Mouse (Mus musculus) common myeloid progenitor, adult 5-6 weeks (primary cell): ENCODE results near the gene Cdk14. TPM values are rescaled to one million over a fixed set of nuclear protein-coding genes. Genes with fewer than 3 reads are reported as not detected.
"Not testable (repeated sequence)": the region's sequence is repeated elsewhere in the genome, so short reads cannot be mapped to it uniquely, and the experiment has no call there.

Source experiments
- ATAC-seq: replicated peaks from 2 replicates; pipeline ENCODE4 v1.8.0; 2016; ENCODE audit warnings: low read depth, mild to moderate bottlenecking, moderate TSS enrichment, inconsistent platforms; ENCODE audit not compliant: poor library complexity, severe bottlenecking
- total RNA-seq: library from RNA; stranded (forward); fragments of 200-1000, 187-1606 nt; gene quantifications from 2 replicates; pipeline ENCODE4 v1.2.3, GENCODE M21; 2017

Gene Cdk14
- total RNA-seq, 1 experiment from 2014 or later, result 1.6 TPM

DNA sequence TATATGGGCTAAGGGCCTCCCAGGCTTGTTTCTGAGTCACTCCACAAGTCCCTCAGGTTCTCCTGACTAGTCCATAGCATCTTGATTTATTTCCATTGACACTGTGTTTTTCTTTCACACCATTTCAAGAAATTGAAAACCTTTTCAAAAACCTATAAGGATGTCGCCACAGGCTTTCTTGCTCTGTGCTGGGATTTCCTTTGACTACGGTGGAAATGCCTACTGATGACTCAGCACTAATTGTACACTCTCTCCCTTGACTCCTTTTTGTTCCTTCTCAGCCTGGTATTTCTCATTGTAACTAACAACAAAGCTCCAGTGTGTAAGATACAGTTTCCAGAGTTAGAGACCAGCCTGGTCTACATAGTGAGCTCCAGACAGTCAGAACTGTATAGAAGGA lies 144.8 kb downstream of the Cdk14 start:
- peak; percentile 39; the same call in 1 of the 2 replicates for ATAC-seq

DNA sequence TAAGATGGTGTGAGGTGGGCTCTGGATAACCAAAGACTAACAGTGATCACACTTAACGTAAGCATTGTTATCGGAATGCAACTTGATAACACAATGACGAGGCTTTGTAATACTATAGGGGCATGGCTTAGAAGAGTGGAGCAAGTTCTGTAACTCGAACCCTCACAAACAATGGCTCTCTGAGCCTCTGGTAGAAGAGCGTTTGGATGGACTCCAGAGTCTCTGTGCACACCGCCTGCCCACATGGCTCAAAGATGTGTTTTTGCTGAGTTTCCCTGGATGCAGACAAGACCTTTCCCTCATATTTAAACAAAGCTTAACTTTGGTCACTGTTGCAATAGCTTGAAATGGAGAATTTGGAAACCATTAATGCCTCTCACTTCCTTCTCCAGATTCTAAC lies 145.8 kb downstream of the Cdk14 start:
- no peak for ATAC-seq

DNA sequence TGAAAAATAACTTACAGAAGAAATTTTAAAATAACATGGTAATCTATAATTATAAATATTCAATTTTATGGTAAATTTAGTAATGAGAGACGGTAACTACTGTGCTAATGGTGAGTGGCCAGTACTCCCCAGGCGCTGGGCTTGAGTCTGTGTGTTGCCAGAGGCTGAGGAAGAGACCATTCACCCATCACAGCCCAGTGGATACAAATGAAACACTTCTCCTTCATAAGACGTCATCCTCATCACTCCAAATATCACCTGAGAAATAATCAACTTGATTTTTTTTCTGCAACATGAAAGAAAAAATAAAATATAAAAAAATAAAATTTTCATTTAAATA lies 153.4 kb downstream of the Cdk14 start:
- ATAC-seq, result 0 out of 2 replicates have a peak, but pooled peaks have one; percentile 20

DNA sequence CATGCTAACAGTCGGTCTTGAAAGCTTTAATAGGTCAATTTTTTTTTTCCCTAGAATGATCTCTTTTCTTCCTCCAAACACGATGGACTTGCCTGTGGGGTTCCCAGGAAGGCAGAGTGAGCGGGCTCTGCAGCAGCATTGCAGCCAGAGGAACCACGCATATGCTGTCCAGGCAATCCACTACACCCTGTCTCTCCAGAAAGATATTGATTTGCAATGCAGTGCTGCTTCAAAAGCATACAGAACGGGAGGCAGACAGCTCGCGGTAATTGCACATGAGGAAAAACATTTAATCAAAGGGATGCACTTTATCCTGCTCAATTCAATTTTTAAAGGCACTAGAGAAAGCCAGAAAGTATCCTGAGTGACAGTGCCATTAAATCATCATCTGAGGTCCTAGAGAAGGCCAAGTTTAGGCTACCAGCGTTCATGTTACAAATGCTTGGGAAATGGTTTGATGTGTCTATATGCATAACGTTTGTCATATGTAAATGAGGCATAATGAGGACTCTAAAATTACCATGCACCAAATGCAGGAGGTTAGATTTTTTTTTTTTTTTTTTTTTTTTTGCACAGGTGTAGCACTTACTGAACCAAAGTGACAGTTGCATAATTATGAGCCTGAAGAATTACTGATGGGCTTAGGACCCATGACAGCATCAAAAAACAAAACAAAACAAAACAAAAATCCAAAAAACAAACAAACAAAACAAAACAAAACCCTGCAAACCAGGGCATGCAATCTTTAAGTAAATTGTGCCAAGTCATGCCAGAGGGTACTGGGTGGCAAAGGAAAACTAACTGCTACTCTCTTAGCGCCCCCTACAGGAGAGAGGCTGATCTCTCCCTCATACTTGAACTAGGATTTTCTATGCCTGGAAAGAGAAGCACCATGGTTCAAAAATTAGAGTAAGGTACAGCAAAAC lies 154.0 kb downstream of the Cdk14 start:
- ATAC-seq, result peak; percentile 99

DNA sequence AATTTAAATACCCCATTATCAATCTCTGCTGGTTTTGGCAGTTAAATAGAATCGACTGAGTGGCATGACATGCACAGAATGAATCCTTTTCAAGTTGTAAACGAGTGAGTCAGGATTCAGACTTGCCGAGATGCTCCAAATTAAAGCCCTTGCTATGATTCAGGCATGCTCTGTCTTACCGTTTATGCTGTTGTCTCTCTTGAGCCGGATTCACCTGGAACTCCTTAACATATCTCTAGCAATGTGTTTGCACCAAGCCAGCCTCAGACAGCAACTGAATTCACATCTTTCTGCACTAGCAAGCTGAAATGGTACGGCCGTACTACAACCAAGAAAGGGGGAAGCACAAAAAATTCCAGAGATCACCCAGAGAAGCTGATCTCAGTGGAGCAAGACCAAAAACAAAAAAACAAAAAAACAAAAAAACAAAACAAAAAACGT lies 154.7 kb downstream of the Cdk14 start:
- no peak for ATAC-seq

DNA sequence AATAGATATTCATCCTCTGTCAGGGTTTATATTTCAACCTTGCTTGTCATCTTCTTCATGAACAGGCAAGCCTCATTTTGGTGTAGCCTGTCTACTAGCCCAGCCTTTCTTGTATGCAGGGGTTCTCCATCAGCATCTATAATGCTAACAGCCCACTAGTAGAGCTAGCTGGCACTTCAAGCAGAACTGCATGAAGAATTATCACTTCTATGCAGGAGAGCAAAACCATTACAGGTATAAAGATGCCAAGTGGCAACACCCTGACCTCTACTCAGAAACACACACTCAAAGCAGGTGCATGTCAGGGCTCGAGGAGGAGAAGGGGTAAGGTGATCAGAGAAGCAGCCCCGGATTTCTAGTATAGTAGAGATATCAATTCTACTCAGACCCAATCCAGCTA lies 155.4 kb downstream of the Cdk14 start:
- ATAC-seq, result no peak

DNA sequence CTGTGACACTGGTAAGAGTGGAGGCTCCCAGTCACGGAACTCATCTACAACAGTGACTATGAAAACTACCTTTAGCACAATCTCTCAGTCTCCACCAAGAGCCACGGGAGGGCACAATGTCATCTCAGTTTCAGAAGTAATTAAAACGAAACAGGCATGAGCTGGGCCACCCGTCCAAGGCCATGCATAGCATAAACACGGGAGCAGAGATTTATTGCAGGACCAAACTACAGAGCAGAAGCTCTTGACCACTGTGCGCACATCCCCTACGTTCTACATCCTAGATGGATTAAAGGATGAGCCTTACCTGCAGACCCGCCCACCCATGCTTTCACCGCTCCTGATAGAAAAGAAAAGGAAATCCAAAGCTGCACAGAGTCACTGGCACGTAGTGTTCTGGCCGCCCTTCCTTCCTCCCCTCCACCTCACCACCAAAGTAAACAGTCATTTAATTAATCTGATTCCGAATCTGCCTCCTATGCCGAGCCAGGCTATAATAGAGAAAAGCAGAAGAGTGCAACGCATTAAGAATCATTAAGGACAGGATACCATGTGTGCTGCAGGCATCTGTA lies 158.3 kb downstream of the Cdk14 start:
- ATAC-seq, result no peak

DNA sequence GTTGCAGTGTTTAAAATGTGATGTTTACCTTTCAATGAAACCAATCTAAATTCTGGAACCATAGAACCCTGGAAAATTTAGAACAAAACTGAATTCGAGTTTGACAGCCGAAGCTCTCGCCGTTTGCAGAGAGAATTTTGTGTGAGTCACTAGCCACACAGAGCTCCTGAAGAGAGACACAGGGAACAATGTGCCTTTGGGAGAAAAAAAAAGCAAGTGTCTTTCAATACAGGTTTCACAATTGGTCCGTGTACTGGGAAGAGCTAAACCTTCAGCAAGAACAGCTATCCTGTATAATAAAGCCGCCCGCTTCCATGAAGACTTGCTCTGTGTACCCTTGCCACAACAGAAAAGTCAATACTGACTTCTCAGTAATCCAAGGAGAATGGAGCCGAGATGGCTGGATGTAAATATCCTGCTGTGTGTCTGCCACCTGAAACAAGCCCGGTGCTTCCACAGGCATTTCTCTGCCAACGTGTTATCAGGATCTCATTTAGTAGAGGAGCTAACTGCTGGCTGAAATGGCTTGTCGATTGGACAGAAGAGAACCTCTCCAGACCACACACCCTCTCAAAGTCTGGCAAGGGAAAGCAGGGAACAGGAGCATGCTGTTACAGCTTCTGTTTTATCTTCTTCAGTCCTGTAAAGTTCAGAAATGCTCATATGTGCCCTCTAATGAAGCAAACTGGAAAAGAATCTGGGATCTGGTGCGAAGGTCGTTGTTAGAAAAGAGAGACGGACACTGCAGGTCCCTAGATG lies 159.0 kb downstream of the Cdk14 start:
- no peak for ATAC-seq

DNA sequence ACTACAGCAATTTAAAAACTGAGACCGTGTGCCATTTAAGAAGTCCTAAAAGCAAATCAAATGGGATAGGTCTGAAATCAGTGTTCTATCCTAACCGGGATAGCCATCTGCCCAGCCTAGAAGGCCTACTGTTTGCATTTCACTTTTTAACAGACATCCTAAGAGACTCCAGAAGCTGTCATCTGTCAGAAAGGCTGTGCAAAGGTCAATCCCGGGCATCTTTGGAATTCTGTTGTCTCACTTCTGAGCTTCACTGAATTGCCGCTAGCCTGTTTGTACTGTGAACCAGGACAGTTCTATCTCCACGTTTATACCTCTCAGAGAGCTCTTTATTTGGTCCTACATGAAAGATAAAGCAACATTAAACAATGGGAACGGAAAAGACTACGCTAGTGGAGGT lies 159.8 kb downstream of the Cdk14 start:
- ATAC-seq, result no peak

DNA sequence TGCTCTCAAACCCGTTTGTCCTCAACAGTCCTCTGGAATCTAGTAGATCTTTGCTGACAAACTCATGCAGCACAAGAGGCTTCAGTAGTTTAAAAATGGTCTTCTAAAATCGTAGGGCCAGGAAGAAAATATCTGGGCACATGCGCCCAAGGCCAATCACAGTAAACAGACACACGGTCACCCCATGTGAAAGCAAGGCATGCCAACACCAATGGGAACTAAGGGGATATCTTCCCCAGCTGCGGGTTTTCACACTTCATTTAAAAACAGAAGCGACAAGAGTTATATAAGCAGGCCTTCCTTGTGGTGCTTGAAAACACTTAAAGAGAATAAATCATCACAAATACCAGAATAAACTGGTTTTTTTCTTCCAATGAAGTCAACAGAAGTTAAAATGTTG lies 165.7 kb downstream of the Cdk14 start:
- ATAC-seq, result no peak

DNA sequence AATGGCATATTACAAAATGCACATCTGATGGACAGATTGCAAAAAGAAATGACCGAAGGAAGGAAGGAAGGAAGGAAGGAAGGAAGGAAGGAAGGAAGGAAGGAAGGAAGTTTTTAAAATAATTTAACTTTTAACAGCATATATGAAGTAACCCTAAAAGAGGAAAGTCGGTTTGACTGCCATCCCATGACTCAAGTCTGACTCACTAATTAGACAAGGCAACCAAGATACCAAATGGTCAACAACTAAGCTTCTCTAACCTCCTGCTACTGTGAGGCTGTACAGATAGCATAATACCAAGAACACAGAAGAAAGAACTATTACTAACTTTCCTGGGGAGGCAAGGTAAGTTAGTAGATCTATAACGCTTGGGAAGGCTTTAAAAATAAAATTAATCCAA lies 166.9 kb downstream of the Cdk14 start:
- ATAC-seq, result no peak

DNA sequence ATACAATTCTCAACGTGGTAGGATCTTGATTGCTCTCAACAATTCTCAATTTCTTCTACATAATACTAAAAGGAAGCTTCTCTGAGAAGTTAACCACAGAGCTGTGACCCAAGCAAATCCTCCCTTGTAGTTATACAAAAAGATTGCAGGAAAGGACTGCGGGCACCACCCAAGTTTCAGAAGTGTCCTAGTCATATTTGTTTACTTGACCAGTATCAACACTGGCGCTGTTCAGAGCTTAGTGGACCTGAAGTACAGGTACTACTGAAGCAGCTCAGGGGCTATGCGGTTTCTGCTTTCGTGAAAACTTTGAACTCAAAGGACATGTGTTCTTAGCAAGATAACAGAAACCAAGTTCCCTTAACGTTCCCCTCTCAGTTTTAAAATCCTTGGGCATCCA lies 172.4 kb downstream of the Cdk14 start:
- ATAC-seq, result no peak

DNA sequence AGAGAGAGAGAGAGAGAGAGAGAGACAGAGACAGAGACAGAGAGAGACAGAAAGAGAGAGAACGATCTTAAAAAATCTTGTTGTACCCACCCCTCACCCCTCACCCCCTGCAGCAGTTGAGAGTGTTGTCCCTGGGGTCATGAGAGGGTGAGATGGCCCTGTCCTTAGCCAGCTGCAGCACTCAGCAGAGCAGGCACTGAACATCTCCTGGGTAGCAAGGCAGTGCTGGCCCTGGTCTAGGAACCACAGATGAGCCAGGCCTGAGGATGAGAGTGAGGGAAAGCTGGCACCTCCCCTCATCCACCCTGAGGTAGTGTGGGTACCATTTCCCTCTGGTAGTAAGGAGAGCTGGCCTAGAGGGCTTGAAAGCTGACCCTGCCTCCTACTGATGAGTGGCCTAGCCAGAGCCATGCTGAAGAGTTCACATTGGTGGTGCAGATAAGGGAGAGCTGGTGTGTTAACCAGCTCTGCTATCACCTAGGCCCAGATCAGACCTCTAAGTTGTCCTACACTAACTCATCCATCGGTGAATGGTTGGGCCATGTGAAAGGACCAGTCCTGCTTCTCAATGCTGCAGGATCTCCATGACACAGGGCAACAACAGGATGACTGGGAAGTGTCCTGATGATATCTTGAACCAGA lies 173.5 kb downstream of the Cdk14 start:
- no peak for ATAC-seq

DNA sequence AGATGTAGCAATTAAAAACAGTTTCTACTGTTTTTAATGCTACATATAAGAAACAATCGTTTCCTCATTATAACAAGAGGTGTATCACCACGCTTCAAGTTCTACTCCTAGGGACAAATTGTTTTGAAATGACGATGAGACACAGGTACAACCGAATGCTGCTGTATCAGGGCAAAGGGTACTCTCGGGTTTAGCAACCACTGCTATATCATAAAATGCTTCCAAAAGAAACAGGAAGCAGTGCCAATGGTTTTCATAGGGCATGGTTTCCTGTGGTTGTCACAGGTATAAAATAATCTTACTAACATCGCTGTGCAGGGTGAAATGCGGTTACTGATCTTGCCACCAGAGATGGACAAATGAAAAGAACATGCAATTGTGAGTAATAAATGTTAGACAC lies 174.9 kb downstream of the Cdk14 start:
- ATAC-seq, result no peak

DNA sequence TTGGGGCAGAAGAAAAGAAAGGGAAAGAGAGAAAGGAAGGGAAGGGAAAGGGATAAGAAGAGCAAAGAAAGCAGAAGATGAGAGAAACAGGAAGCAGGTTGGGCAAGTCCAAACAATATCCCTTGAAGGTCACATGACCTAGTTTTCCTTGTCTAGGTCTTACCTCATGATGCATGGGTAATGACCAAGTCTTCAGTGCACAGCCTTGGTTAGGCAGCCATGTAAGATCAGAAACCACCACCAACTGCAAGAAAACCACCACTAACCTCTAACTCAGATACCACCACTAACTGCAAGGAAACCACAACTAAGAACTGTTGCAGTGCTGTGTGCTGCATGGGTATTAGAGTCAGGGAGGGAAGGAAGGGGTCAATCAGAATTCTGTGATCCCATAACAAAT lies 176.5 kb downstream of the Cdk14 start:
- ATAC-seq, result peak; percentile 87

DNA sequence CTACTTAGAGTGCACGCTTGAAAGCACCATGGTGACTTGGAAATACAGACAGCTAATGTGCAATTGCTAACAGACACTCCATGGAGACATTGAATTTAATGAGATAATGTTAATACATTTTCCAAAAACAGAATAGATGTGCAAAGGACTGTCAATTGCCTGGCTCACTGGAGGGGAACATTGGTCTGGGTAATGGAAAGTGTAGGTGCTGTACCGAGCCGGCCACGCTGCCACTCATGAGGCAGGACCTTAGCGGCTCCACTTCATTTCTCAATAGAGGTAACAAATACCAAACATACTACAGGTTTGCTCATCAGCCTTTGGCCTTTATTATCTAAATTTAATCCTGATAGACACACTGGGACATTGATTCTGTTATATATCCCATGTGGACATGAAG lies 177.4 kb downstream of the Cdk14 start:
- ATAC-seq, result no peak

DNA sequence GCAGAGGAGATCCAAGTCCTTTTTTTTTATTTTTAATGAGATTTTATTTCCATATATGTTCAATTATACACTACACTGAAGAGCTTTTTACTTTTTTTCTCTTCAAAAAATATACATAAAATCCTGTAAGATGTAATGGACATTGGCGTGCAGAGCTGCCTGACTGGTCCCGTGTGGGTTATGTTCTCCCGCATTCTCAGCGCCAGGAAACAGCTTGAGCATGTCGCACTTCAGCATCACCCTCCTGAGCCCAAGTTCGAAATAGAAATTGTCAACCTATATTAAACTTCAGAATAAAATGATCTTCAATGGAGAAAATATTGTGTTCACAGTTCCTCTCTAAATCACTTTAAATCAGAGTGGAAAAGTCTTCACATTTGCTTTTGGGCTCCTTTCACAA lies 179.0 kb downstream of the Cdk14 start:
- ATAC-seq, result no peak

DNA sequence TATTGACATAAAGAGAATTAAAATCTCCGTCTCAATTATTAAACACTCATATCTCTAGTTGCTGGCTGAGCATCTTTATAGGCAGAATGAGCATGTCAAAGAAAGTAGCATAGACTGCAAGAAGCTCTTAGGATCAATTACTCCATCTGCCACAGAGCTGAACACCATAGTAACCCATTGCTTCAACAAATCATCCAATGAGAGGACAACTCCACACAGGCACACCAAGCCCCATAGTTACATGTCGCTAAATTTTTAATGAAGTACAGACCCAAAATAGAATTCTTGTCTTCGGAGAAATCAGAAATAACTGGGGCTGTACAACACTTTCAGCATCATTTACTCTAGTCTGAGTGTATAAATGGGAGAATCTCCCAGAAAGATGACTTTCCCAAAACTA lies 180.0 kb downstream of the Cdk14 start:
- ATAC-seq, result no peak

DNA sequence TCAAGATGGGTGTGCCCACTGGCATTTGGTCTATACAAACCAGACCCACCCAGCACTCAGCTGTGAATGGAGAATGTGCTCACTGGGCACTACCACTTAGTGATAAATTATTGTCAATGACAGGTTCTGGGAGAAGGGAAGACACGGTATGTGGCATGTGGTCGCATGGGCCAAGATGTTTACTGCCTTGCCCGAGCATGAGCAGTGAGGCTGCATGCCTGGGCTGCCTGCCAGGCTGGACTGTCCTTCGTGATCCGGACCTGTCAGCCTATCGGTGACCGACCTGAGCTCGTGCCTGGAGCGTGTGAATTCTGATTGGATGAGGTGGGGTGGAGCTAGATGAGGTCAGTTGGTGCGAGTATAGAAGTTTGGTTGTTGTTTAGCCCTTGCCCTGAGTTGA lies 185.2 kb downstream of the Cdk14 start:
- not testable (repeated sequence) for ATAC-seq

DNA sequence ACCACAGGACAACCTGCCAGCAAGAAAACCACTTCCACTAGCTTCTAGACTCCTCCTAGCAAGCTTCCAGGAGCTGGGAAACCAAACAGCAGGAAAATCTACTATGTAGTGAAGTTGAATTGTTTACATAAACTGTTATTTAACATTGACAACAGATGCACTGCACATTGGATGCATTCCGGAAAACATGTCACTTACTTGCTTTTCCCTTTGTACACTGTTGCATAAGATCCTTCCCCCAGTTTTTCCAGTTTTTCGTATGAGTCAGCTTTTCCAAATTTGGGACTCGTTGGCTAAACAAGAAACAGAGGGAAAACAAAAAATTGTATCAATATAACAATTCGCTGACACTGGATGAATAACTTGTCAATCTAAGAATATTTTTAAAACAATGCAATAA lies 193.1 kb downstream of the Cdk14 start:
- no peak for ATAC-seq

DNA sequence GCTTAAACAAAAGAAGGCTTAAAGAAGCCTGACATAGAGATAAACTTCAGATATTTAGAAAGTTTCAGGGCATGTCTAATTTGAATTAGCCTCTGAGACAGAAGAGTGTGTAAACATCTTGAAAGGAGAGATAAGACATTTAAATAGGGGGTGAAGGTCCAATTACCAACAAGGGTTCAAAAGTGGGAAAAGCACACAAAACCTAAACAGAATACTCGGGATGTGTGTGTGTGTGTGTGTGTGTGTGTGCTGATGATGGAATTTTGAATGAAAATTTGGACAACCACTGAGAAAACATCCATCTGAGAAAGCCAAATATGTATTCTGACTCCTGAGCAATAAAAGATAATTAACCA lies 208.4 kb downstream of the Cdk14 start:
- ATAC-seq, result no peak
